Mouse (Mus musculus): ENCODE results near the gene Trio. TPM values are rescaled to one million over a fixed set of nuclear protein-coding genes. Genes with fewer than 3 reads are reported as not detected.

Trio gene
- polyA plus RNA-seq, 1 experiment, result 56.3 TPM

- H3K4me3 ChIP-seq, result no peak overlapping the region
- TF ChIP-seq MAX (IDR thresholded peaks at IDR 0.05; ENCODE audit: low read depth), result no peak
- TF ChIP-seq TCF3 (IDR thresholded peaks at IDR 0.05; ENCODE audit: insufficient read length, low read depth), result no peak
- no peak for TF ChIP-seq MYOG (IDR thresholded peaks at IDR 0.05; ENCODE audit: control insufficient read depth in 1 of 3, insufficient read depth in 1 of 3, insufficient read length in 2 of 3, low read depth in 2 of 3)
- no peak for TF ChIP-seq USF1 (IDR thresholded peaks at IDR 0.05; ENCODE audit: low read depth)
- no peak for TF ChIP-seq POLR2A (IDR thresholded peaks at IDR 0.05; ENCODE audit: insufficient read length, low read depth)
- no peak for TF ChIP-seq TCF12 (IDR thresholded peaks at IDR 0.05; ENCODE audit: insufficient read depth, poor library complexity, severe bottlenecking)
- no peak for TF ChIP-seq REST (IDR thresholded peaks at IDR 0.05; ENCODE audit: insufficient read depth, insufficient read length)
- TF ChIP-seq SRF (IDR thresholded peaks at IDR 0.05; ENCODE audit: control insufficient read depth, insufficient read length, low read depth), result no peak
- no peak for TF ChIP-seq MYOD1 (IDR thresholded peaks at IDR 0.05; ENCODE audit: control insufficient read depth in 1 of 3, insufficient read length in 2 of 3, low read depth in 2 of 3)
- TF ChIP-seq CEBPB (IDR thresholded peaks at IDR 0.05; ENCODE audit: insufficient read depth, poor library complexity, severe bottlenecking), result no peak
- no peak for TF ChIP-seq E2F4 (IDR thresholded peaks at IDR 0.05; ENCODE audit: insufficient read depth)
- TF ChIP-seq POLR2AphosphoS2 (IDR thresholded peaks at IDR 0.05; ENCODE audit: insufficient read length, low read depth), result no peak
- H3K79me2 ChIP-seq (ENCODE audit: control insufficient read depth, insufficient read depth), result no peaks in the 10 kb centered on the region
- H3K27me3 ChIP-seq (ENCODE audit: control insufficient read depth, insufficient read depth, insufficient read length), result no peaks in the 10 kb centered on the region
- peaks cover 58% of the 10 kb centered on the region for H3K36me3 ChIP-seq (ENCODE audit: control insufficient read depth, insufficient read depth)
- H3ac ChIP-seq (ENCODE audit: control insufficient read depth, insufficient read length), result no peak overlapping the region
- H3K4me2 ChIP-seq (ENCODE audit: low read depth), result no peak overlapping the region
Observed at GRCm38 (mm10) chr15:27803568-27804345, 221.9 kb downstream of the Trio start.

- H3K4me2 ChIP-seq (ENCODE audit: low read depth), result no peak overlapping the region
- no peaks in the 10 kb centered on the region for H3K79me2 ChIP-seq (ENCODE audit: control insufficient read depth, insufficient read depth)
- peaks cover 66% of the 10 kb centered on the region for H3K36me3 ChIP-seq (ENCODE audit: control insufficient read depth, insufficient read depth)
- TF ChIP-seq POLR2A (IDR thresholded peaks at IDR 0.05; ENCODE audit: insufficient read length, low read depth) (no peak), REST (IDR thresholded peaks at IDR 0.05; ENCODE audit: insufficient read depth, insufficient read length) (no peak), MYOG (IDR thresholded peaks at IDR 0.05; ENCODE audit: control insufficient read depth in 1 of 3, insufficient read depth in 1 of 3, insufficient read length in 2 of 3, low read depth in 2 of 3) (no peak), E2F4 (IDR thresholded peaks at IDR 0.05; ENCODE audit: insufficient read depth) (no peak), TCF12 (IDR thresholded peaks at IDR 0.05; ENCODE audit: insufficient read depth, poor library complexity, severe bottlenecking) (no peak), SRF (IDR thresholded peaks at IDR 0.05; ENCODE audit: control insufficient read depth, insufficient read length, low read depth) (no peak)
- H3K27me3 ChIP-seq (ENCODE audit: control insufficient read depth, insufficient read depth, insufficient read length), result no peaks in the 10 kb centered on the region
- H3ac ChIP-seq (ENCODE audit: control insufficient read depth, insufficient read length), result no peak overlapping the region
- H3K4me3 ChIP-seq, result no peak overlapping the region
Observed at GRCm38 (mm10) chr15:27802243-27802642, 223.4 kb downstream of the Trio start.

GRCm38 (mm10) chr15:27801177-27801576 is 224.5 kb downstream of the Trio start:
- TF ChIP-seq POLR2AphosphoS2 (IDR thresholded peaks at IDR 0.05; ENCODE audit: insufficient read length, low read depth) (no peak), USF1 (IDR thresholded peaks at IDR 0.05; ENCODE audit: low read depth) (no peak), MYOG (IDR thresholded peaks at IDR 0.05; ENCODE audit: control insufficient read depth in 1 of 3, insufficient read depth in 1 of 3, insufficient read length in 2 of 3, low read depth in 2 of 3) (no peak), CEBPB (IDR thresholded peaks at IDR 0.05; ENCODE audit: insufficient read depth, poor library complexity, severe bottlenecking) (no peak), SRF (IDR thresholded peaks at IDR 0.05; ENCODE audit: control insufficient read depth, insufficient read length, low read depth) (no peak), E2F4 (IDR thresholded peaks at IDR 0.05; ENCODE audit: insufficient read depth) (no peak), MAX (IDR thresholded peaks at IDR 0.05; ENCODE audit: low read depth) (no peak), POLR2A (IDR thresholded peaks at IDR 0.05; ENCODE audit: insufficient read length, low read depth) (no peak)
- Histone ChIP-seq H3ac (ENCODE audit: control insufficient read depth, insufficient read length) (no peak overlapping the region), H3K79me2 (ENCODE audit: control insufficient read depth, insufficient read depth) (no peaks in the 10 kb centered on the region), H3K27me3 (ENCODE audit: control insufficient read depth, insufficient read depth, insufficient read length) (no peaks in the 10 kb centered on the region), H3K4me2 (ENCODE audit: low read depth) (no peak overlapping the region), H3K36me3 (ENCODE audit: control insufficient read depth, insufficient read depth) (peaks cover 63% of the 10 kb centered on the region), H3K4me3 (no peak overlapping the region)

- TF ChIP-seq TCF12 (IDR thresholded peaks at IDR 0.05; ENCODE audit: insufficient read depth, poor library complexity, severe bottlenecking), result no peak
- no peak for TF ChIP-seq MYOD1 (IDR thresholded peaks at IDR 0.05; ENCODE audit: control insufficient read depth in 1 of 3, insufficient read length in 2 of 3, low read depth in 2 of 3)
- no peak for TF ChIP-seq E2F4 (IDR thresholded peaks at IDR 0.05; ENCODE audit: insufficient read depth)
- TF ChIP-seq REST (IDR thresholded peaks at IDR 0.05; ENCODE audit: insufficient read depth, insufficient read length), result no peak
- no peak for TF ChIP-seq USF1 (IDR thresholded peaks at IDR 0.05; ENCODE audit: low read depth)
- TF ChIP-seq POLR2AphosphoS2 (IDR thresholded peaks at IDR 0.05; ENCODE audit: insufficient read length, low read depth), result no peak
- TF ChIP-seq MYOG (IDR thresholded peaks at IDR 0.05; ENCODE audit: control insufficient read depth in 1 of 3, insufficient read depth in 1 of 3, insufficient read length in 2 of 3, low read depth in 2 of 3), result no peak
- TF ChIP-seq POLR2A (IDR thresholded peaks at IDR 0.05; ENCODE audit: insufficient read length, low read depth), result no peak
- TF ChIP-seq MAX (IDR thresholded peaks at IDR 0.05; ENCODE audit: low read depth), result no peak
- Histone ChIP-seq H3ac (ENCODE audit: control insufficient read depth, insufficient read length) (no peak overlapping the region), H3K36me3 (ENCODE audit: control insufficient read depth, insufficient read depth) (peaks cover 47% of the 10 kb centered on the region), H3K4me3 (no peak overlapping the region), H3K79me2 (ENCODE audit: control insufficient read depth, insufficient read depth) (no peaks in the 10 kb centered on the region), H3K27me3 (ENCODE audit: control insufficient read depth, insufficient read depth, insufficient read length) (no peaks in the 10 kb centered on the region), H3K4me2 (ENCODE audit: low read depth) (no peak overlapping the region)
Observed at GRCm38 (mm10) chr15:27797480-27798155, 228.0 kb downstream of the Trio start.

Data from myocyte (in vitro differentiated cells).